Mouse (Mus musculus): Measurements from ENCODE around the gene C1ql2. TPM values are rescaled to one million over a fixed set of nuclear protein-coding genes. Genes with fewer than 3 reads are reported as not detected.

The C1ql2 gene
- 0.08 TPM in 1 of 2 replicates, not detected in the other for polyA plus RNA-seq (2015; fragmentation: Nextera tagmentation; extraction: Ambion mirVana)

DNA sequence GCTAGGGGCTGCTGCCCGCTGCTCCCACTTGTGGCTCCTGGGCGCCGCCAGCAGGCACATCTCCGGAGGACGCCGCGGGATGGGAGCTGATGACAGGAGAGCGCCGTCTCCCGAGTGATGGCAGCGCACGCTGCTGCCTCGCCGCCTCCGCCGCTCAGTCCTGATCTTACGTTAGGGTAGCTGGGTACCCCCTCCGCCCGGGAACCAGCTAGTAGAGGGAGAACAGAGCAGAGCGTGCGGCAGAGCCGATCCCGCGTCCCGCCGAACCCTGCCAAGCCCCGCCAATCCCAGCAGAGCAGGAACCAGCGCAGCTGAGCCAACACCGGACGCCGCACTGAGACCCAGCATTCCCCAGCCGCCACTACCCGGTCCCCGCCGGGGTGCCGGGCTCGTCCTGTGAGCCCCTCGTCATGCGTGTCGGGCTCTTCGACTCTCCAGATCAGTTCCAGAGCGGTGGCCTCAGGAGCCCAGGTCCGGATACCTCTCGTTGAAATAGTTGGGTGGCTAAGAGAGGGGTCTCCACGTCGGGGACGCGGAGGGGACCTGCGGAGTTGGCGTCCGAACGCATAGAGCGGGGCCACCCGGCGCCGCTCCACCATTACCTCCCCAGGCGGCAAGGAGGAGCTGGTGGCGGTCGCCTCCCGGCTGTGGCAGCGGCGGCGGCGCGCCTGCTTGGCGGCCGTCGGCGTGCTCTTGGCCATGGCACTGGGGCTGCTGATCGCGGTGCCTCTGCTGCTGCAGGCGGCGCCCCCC lies at the start of gene C1ql2:
Gene C1ql2 (plus strand): TSS at position 164 of the 753 bp plus-strand sequence.
- peaks cover 70% of the 10 kb centered on the region for H3K27me3 ChIP-seq (replicated peaks)
- no peaks in the 10 kb centered on the region for H3K36me3 ChIP-seq
- H3K4me2 ChIP-seq (replicated peaks): peak within 1 kb of the TSS; percentile 61
- no peak within 1 kb of the TSS for H3K27ac ChIP-seq
- peak; percentile 41 for ATAC-seq
- WGBS: under 1% methylated on average over 73 of the region's 73 CpGs
- no peaks in the 10 kb centered on the region for H3K9me3 ChIP-seq
- H3K9ac ChIP-seq: no peak within 1 kb of the TSS
- H3K4me1 ChIP-seq (replicated peaks): peaks cover 14% of the 10 kb centered on the region
- H3K4me3 ChIP-seq (replicated peaks): peak within 1 kb of the TSS; percentile 22

GRCm38 (mm10) chr1:120291709-120292108 lies 48.7 kb upstream of the C1ql2 start:
- H3K27ac ChIP-seq: no peak overlapping the region
- no peaks in the 10 kb centered on the region for H3K4me1 ChIP-seq (replicated peaks)
- no peak overlapping the region for H3K9ac ChIP-seq
- no peak overlapping the region for H3K4me2 ChIP-seq (replicated peaks)
- ATAC-seq: no peak
- 87% methylated on average over 3 of the region's 3 CpGs for WGBS
- H3K4me3 ChIP-seq (replicated peaks): no peak overlapping the region
- H3K27me3 ChIP-seq (replicated peaks): no peaks in the 10 kb centered on the region
- no peaks in the 10 kb centered on the region for H3K9me3 ChIP-seq
- H3K36me3 ChIP-seq: no peaks in the 10 kb centered on the region

DNA sequence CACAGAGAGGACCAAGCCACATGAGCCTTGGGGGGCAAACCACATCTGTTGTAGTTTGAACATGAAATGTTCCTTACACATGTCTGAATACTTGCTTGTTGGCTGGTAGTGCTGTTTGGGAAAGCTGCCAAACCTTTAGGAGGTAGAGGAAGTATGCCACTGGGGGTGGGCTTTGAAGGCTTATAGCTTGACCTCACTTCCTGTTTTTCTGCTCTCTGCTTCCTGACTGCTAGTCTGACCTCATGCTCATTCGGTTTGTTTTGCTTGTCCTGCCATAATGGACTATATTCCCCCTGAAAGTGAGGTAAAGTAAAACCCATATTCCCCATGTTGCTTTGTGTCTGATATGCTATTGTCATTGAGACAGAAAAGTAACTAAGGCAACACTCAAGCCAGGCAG lies 46.6 kb upstream of the C1ql2 start:
- Histone ChIP-seq H3K4me2 (replicated peaks) (no peak overlapping the region), H3K36me3 (no peaks in the 10 kb centered on the region), H3K9me3 (no peaks in the 10 kb centered on the region), H3K4me3 (replicated peaks) (no peak overlapping the region), H3K9ac (no peak overlapping the region), H3K4me1 (replicated peaks) (no peaks in the 10 kb centered on the region), H3K27me3 (replicated peaks) (no peaks in the 10 kb centered on the region), H3K27ac (no peak overlapping the region)
- ATAC-seq: no peak
- WGBS: 59% methylated on average over 1 of the region's 1 CpGs

DNA sequence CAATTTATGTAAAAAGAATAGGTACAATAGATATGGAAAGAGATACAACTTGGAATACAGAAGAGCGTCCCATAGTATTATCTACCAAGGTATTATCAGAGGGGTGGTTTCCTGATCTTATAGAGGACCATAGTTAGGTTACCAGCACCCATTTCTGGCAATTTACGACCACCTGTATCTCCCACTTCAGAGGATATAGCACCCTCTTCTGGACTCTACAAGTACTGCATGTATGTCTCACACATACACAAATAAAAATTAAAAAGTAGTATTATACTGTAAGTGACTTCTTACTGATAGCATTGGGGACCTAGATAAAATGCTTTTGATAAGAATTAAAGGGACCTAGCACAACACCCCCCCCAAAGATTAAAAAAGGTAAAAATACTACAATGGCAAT lies 43.4 kb upstream of the C1ql2 start:
- Histone ChIP-seq H3K27ac (no peak overlapping the region), H3K4me3 (replicated peaks) (no peak overlapping the region), H3K36me3 (no peaks in the 10 kb centered on the region), H3K4me1 (replicated peaks) (no peaks in the 10 kb centered on the region), H3K27me3 (replicated peaks) (no peaks in the 10 kb centered on the region), H3K9ac (no peak overlapping the region), H3K4me2 (replicated peaks) (no peak overlapping the region), H3K9me3 (no peaks in the 10 kb centered on the region)
- WGBS: 89% methylated on average over 2 of the region's 2 CpGs
- ATAC-seq: no peak

- Histone ChIP-seq H3K9ac (no peak overlapping the region), H3K36me3 (no peaks in the 10 kb centered on the region), H3K4me3 (replicated peaks) (no peak overlapping the region), H3K4me1 (replicated peaks) (no peaks in the 10 kb centered on the region), H3K9me3 (no peaks in the 10 kb centered on the region), H3K4me2 (replicated peaks) (no peak overlapping the region), H3K27me3 (replicated peaks) (no peaks in the 10 kb centered on the region), H3K27ac (no peak overlapping the region)
- ATAC-seq: no peak
- 73% methylated on average over 2 of the region's 2 CpGs for WGBS
These were observed 34.6 kb upstream of the C1ql2 start for GRCm38 (mm10) chr1:120305801-120306200.

GRCm38 (mm10) chr1:120321270-120322021 lies 18.9 kb upstream of the C1ql2 start:
- Histone ChIP-seq H3K4me3 (replicated peaks) (no peak overlapping the region), H3K27me3 (replicated peaks) (no peaks in the 10 kb centered on the region), H3K9ac (no peak overlapping the region), H3K36me3 (no peaks in the 10 kb centered on the region), H3K4me2 (replicated peaks) (no peak overlapping the region), H3K9me3 (no peaks in the 10 kb centered on the region), H3K4me1 (replicated peaks) (no peaks in the 10 kb centered on the region), H3K27ac (no peak overlapping the region)
- 81% methylated on average over 16 of the region's 16 CpGs for WGBS
- ATAC-seq: no peak

- no peaks in the 10 kb centered on the region for H3K36me3 ChIP-seq
- H3K9ac ChIP-seq: no peak overlapping the region
- no peak overlapping the region for H3K27ac ChIP-seq
- H3K9me3 ChIP-seq: no peaks in the 10 kb centered on the region
- 86% methylated on average over 5 of the region's 5 CpGs for WGBS
- no peaks in the 10 kb centered on the region for H3K27me3 ChIP-seq (replicated peaks)
- H3K4me1 ChIP-seq (replicated peaks): no peaks in the 10 kb centered on the region
- ATAC-seq: no peak
- H3K4me3 ChIP-seq (replicated peaks): no peak overlapping the region
- no peak overlapping the region for H3K4me2 ChIP-seq (replicated peaks)
These were observed 17.2 kb upstream of the C1ql2 start for GRCm38 (mm10) chr1:120323131-120323561.

GRCm38 (mm10) chr1:120327714-120328113 lies 12.7 kb upstream of the C1ql2 start:
- H3K36me3 ChIP-seq: no peaks in the 10 kb centered on the region
- ATAC-seq: no peak
- no peaks in the 10 kb centered on the region for H3K4me1 ChIP-seq (replicated peaks)
- H3K4me3 ChIP-seq (replicated peaks): no peak overlapping the region
- no peaks in the 10 kb centered on the region for H3K9me3 ChIP-seq
- H3K4me2 ChIP-seq (replicated peaks): no peak overlapping the region
- WGBS: 15% methylated on average over 6 of the region's 6 CpGs
- no peak overlapping the region for H3K9ac ChIP-seq
- no peaks in the 10 kb centered on the region for H3K27me3 ChIP-seq (replicated peaks)
- no peak overlapping the region for H3K27ac ChIP-seq

GRCm38 (mm10) chr1:120328212-120328611 lies 12.2 kb upstream of the C1ql2 start:
- no peak for ATAC-seq
- Histone ChIP-seq H3K27me3 (replicated peaks) (no peaks in the 10 kb centered on the region), H3K9me3 (no peaks in the 10 kb centered on the region), H3K36me3 (no peaks in the 10 kb centered on the region), H3K4me2 (replicated peaks) (no peak overlapping the region), H3K4me3 (replicated peaks) (no peak overlapping the region), H3K9ac (no peak overlapping the region), H3K4me1 (replicated peaks) (no peaks in the 10 kb centered on the region), H3K27ac (no peak overlapping the region)
- WGBS: 68% methylated on average over 1 of the region's 1 CpGs

DNA sequence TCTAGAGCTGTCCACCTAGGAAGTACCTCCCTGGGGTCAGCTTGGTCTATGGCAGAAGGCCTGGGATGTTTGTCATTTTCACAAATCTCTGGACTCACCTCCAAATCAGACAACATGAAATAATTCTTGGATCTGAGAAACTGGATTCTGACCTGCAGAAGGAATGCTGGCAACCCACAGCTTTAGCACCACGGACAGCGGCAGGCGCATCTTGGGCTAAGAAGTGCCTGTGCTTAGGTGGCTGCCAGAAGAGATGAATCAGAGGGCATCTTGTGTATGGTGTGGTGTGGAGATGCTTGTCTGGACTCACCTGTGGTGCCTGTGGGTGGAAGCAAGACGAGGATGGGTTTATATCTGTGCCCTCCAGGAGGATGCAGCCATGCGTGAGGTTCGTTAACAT lies 8.5 kb upstream of the C1ql2 start:
- Histone ChIP-seq H3K4me3 (replicated peaks) (no peak overlapping the region), H3K9ac (no peak overlapping the region), H3K4me1 (replicated peaks) (no peaks in the 10 kb centered on the region), H3K4me2 (replicated peaks) (no peak overlapping the region), H3K27ac (no peak overlapping the region), H3K27me3 (replicated peaks) (0 out of 2 replicates have a peak, but pooled peaks cover 6% of the 10 kb centered on the region), H3K36me3 (no peaks in the 10 kb centered on the region), H3K9me3 (no peaks in the 10 kb centered on the region)
- 36% methylated on average over 6 of the region's 6 CpGs for WGBS
- ATAC-seq: no peak

DNA sequence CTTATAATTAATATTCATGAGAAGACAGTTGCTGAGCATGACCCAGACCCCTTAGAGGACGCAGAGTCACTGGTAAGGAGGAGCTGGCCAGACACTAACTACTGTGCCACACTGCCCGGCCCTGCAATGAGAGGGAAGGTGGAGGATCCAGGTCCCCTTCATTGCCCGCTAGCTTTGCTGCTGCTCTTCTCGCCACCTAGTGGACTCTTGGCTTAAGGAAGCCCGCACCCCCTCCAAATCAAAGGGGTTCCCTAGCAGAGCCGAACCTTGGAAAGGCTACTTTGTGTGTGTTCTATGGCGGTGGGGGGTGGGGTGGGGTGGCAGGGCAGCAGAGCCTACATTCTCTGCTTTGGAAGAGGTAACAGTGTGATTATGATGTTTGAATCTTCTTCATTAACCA lies 2.4 kb upstream of the C1ql2 start:
- Histone ChIP-seq H3K27me3 (replicated peaks) (peaks cover 61% of the 10 kb centered on the region), H3K4me1 (replicated peaks) (peaks cover 14% of the 10 kb centered on the region), H3K9ac (no peak overlapping the region), H3K27ac (no peak overlapping the region), H3K4me3 (replicated peaks) (no peak overlapping the region), H3K4me2 (replicated peaks) (no peak overlapping the region), H3K9me3 (no peaks in the 10 kb centered on the region), H3K36me3 (no peaks in the 10 kb centered on the region)
- ATAC-seq: no peak
- WGBS: 26% methylated on average over 7 of the region's 7 CpGs

DNA sequence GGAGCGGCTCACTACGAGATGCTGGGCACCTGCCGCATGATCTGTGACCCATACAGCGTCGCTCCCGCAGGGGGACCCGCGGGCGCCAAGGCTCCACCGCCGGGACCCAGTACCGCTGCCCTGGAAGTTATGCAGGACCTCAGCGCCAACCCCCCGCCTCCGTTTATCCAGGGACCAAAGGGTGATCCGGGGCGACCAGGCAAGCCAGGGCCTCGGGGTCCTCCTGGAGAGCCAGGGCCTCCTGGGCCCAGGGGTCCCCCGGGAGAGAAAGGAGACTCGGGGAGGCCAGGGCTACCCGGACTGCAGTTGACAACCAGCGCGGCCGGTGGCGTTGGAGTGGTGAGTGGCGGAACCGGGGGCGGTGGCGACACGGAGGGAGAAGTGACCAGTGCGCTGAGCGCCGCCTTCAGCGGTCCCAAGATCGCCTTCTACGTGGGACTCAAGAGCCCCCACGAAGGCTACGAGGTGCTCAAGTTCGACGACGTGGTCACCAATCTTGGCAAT lies 842 bp downstream of the C1ql2 start:
- peak overlapping the region; percentile 61 for H3K4me2 ChIP-seq (replicated peaks)
- H3K4me3 ChIP-seq (replicated peaks): peak overlapping the region; percentile 22
- H3K27ac ChIP-seq: no peak overlapping the region
- H3K9me3 ChIP-seq: no peaks in the 10 kb centered on the region
- peaks cover 14% of the 10 kb centered on the region for H3K4me1 ChIP-seq (replicated peaks)
- no peaks in the 10 kb centered on the region for H3K36me3 ChIP-seq
- WGBS: under 1% methylated on average over 41 of the region's 41 CpGs
- no peak overlapping the region for H3K9ac ChIP-seq
- no peak for ATAC-seq
- H3K27me3 ChIP-seq (replicated peaks): peaks cover 70% of the 10 kb centered on the region
